Mouse (Mus musculus): Measurements from ENCODE around the gene Olfr518. TPM values are rescaled to one million over a fixed set of nuclear protein-coding genes. Genes with fewer than 3 reads are reported as not detected.

The Olfr518 gene
- polyA plus RNA-seq, 1 experiment from 2014 or later, result not detected

DNA sequence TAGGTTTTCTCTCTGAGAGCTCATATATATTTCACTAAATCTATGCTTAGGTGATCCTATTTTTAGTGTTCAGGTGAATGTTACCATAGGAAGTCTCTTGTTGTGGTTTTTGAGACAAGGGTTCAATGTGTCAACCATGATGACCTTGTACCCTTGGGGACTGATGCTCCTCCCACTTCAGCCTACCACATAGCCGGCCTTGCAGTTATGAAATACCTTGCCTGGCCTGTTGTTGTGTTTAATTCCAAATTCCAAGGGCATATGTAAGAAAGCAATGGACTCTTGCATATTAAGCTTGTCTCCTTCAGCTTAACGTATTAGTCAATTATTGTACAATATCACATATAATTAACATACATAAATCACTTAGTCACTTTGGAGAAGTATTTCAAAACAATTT, 19.2 kb upstream of the Olfr518 start:
- Histone ChIP-seq H3K4me2 (ENCODE audit: low read length) (no peak overlapping the region), H3K9ac (ENCODE audit: low read depth, low read length) (no peak overlapping the region), H3K27me3 (ENCODE audit: insufficient read depth, low read length) (no peaks in the 10 kb centered on the region), H3K4me1 (replicated peaks; ENCODE audit: insufficient read depth, low read length) (no peaks in the 10 kb centered on the region), H3K27ac (no peak overlapping the region), H3K4me3 (replicated peaks; ENCODE audit: low read depth, low read length) (no peak overlapping the region), H3K36me3 (ENCODE audit: insufficient read depth, low read length) (no peaks in the 10 kb centered on the region), H3K9me3 (replicated peaks; ENCODE audit: low read length) (no peaks in the 10 kb centered on the region)
- no peak for TF ChIP-seq CTCF (IDR thresholded peaks at IDR 0.05; ENCODE audit: low read depth)
- DNase-seq (ENCODE audit: low spot score), result no peak
- no peak for ATAC-seq (replicated peaks; ENCODE audit: low FRiP score, low read depth)
- WGBS, result 72% methylated on average over 2 of the region's 2 CpGs

DNA sequence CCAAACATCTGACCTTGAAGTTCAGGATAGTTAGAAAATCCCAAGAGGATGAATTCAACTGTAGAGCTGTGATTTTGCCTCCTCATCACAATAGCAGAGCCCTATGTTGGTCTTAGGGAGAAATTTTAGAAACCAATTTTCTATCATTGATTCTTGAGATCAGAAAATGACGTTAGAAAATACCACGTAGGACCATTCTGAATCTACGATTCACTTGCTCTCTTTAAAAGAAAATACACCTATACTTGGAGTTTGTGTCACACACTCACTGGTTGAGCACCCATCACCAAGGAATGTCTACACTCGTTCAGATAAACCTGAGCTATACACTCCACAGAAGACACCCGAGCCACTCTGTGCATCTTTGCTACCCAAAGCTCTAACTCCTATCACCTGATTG, 9.5 kb upstream of the Olfr518 start, which contains the start of gene Olfr519:
TSS of gene Olfr519 (minus strand) at position 101 of the 400 bp plus-strand sequence.
- no peaks in the 10 kb centered on the region for H3K36me3 ChIP-seq (ENCODE audit: insufficient read depth, low read length)
- 85% methylated on average over 5 of the region's 5 CpGs for WGBS
- no peaks in the 10 kb centered on the region for H3K9me3 ChIP-seq (replicated peaks; ENCODE audit: low read length)
- H3K9ac ChIP-seq (ENCODE audit: low read depth, low read length), result no peak within 1 kb of the TSS
- H3K4me2 ChIP-seq (ENCODE audit: low read length), result no peak within 1 kb of the TSS
- TF ChIP-seq CTCF (IDR thresholded peaks at IDR 0.05; ENCODE audit: low read depth), result no peak
- H3K27ac ChIP-seq, result no peak within 1 kb of the TSS
- DNase-seq (ENCODE audit: low spot score), result no peak
- no peak within 1 kb of the TSS for H3K4me3 ChIP-seq (replicated peaks; ENCODE audit: low read depth, low read length)
- H3K27me3 ChIP-seq (ENCODE audit: insufficient read depth, low read length), result no peaks in the 10 kb centered on the region
- ATAC-seq (replicated peaks; ENCODE audit: low FRiP score, low read depth), result no peak
- H3K4me1 ChIP-seq (replicated peaks; ENCODE audit: insufficient read depth, low read length), result no peaks in the 10 kb centered on the region

DNA sequence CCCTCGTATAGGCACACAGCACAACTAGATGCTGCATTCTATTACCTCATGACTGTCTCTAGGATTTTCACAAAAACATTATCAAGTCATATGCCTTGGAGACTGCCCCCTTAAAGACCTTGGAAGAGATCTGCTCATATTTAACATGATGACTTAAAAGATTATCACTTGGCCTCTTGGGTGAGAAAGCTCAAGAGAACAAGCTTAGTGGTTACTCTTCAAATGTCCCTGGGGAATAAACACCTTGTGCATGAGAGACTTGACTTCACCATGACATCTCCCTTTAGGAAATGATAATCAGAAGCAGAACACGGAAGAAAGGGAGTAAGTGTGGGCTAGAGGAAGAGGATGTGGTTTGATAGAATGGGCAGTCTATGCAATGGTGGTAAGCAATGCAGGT, 12.5 kb downstream of the Olfr518 start, which contains the start of gene Olfr517:
TSS of gene Olfr517 (minus strand) at position 101 of the 400 bp plus-strand sequence.
- 60% methylated on average over 2 of the region's 2 CpGs for WGBS
- Histone ChIP-seq H3K27ac (no peak within 1 kb of the TSS), H3K9me3 (replicated peaks; ENCODE audit: low read length) (no peaks in the 10 kb centered on the region), H3K4me1 (replicated peaks; ENCODE audit: insufficient read depth, low read length) (no peaks in the 10 kb centered on the region), H3K4me3 (replicated peaks; ENCODE audit: low read depth, low read length) (no peak within 1 kb of the TSS), H3K36me3 (ENCODE audit: insufficient read depth, low read length) (no peaks in the 10 kb centered on the region), H3K9ac (ENCODE audit: low read depth, low read length) (no peak within 1 kb of the TSS), H3K27me3 (ENCODE audit: insufficient read depth, low read length) (no peaks in the 10 kb centered on the region), H3K4me2 (ENCODE audit: low read length) (no peak within 1 kb of the TSS)
- ATAC-seq (replicated peaks; ENCODE audit: low FRiP score, low read depth) (no peak), DNase-seq (ENCODE audit: low spot score) (no peak)
- no peak for TF ChIP-seq CTCF (IDR thresholded peaks at IDR 0.05; ENCODE audit: low read depth)

DNA sequence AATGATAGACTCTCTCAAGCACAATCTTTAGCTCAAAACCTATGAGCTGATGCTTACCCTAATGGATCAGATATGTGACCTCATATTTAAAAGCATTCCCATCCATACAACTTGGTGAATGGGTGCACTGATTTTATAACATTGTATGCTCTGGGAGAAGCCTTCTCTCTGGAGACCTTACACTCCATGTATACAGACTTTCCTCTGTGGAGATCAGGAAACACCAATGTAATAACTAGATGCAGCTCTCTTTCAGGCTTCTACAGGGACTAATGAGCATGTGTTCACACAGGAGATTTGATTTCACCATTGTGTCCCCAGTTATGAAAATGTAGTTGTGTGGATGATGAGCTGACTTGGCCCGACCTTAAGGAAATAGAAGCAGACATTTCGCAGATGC, 34.4 kb downstream of the Olfr518 start, which contains the start of gene Olfr516:
TSS of gene Olfr516 (minus strand) at position 101 of the 400 bp plus-strand sequence.
- TF ChIP-seq CTCF (IDR thresholded peaks at IDR 0.05; ENCODE audit: low read depth), result no peak
- 93% methylated on average over 2 of the region's 2 CpGs for WGBS
- no peaks in the 10 kb centered on the region for H3K36me3 ChIP-seq (ENCODE audit: insufficient read depth, low read length)
- no peak within 1 kb of the TSS for H3K4me2 ChIP-seq (ENCODE audit: low read length)
- H3K9ac ChIP-seq (ENCODE audit: low read depth, low read length), result no peak within 1 kb of the TSS
- no peak within 1 kb of the TSS for H3K4me3 ChIP-seq (replicated peaks; ENCODE audit: low read depth, low read length)
- ATAC-seq (replicated peaks; ENCODE audit: low FRiP score, low read depth) (no peak), DNase-seq (ENCODE audit: low spot score) (no peak)
- no peaks in the 10 kb centered on the region for H3K4me1 ChIP-seq (replicated peaks; ENCODE audit: insufficient read depth, low read length)
- H3K27ac ChIP-seq, result no peak within 1 kb of the TSS
- H3K27me3 ChIP-seq (ENCODE audit: insufficient read depth, low read length), result no peaks in the 10 kb centered on the region
- no peaks in the 10 kb centered on the region for H3K9me3 ChIP-seq (replicated peaks; ENCODE audit: low read length)

Other genes starting within 250 kb of the Olfr518 start
- not detected in 2 replicates for gene Olfr509, start 233.1 kb downstream of the Olfr518 start, polyA plus RNA-seq (2015; fragmentation: Nextera tagmentation; extraction: Ambion mirVana)
- not detected in 2 replicates for gene Olfr510, start 218.6 kb downstream of the Olfr518 start, polyA plus RNA-seq (2015; fragmentation: Nextera tagmentation; extraction: Ambion mirVana)
- gene Olfr512, start 171.7 kb downstream of the Olfr518 start, polyA plus RNA-seq (2015; fragmentation: Nextera tagmentation; extraction: Ambion mirVana), result not detected in 2 replicates
- gene Olfr513, start 134.0 kb downstream of the Olfr518 start, polyA plus RNA-seq (2015; fragmentation: Nextera tagmentation; extraction: Ambion mirVana), result not detected in 2 replicates
- not detected in 2 replicates for gene Olfr514, start 59.0 kb downstream of the Olfr518 start, polyA plus RNA-seq (2015; fragmentation: Nextera tagmentation; extraction: Ambion mirVana)
- gene Olfr516, start 34.5 kb downstream of the Olfr518 start, polyA plus RNA-seq (2015; fragmentation: Nextera tagmentation; extraction: Ambion mirVana), result not detected in 2 replicates
- not detected in 2 replicates for gene Olfr517, start 12.6 kb downstream of the Olfr518 start, polyA plus RNA-seq (2015; fragmentation: Nextera tagmentation; extraction: Ambion mirVana)
- gene Olfr519, start 9.4 kb upstream of the Olfr518 start, polyA plus RNA-seq (2015; fragmentation: Nextera tagmentation; extraction: Ambion mirVana), result not detected in 2 replicates
- gene Nlrp10, start 45.2 kb upstream of the Olfr518 start, polyA plus RNA-seq (2015; fragmentation: Nextera tagmentation; extraction: Ambion mirVana), result 0.03 TPM in 1 of 2 replicates, not detected in the other
- gene Eif3f, start 49.4 kb upstream of the Olfr518 start, polyA plus RNA-seq (2015; fragmentation: Nextera tagmentation; extraction: Ambion mirVana), result 97.4 and 104 TPM in 2 replicates
- 0.33 and 0.36 TPM in 2 replicates for gene Tub, start 65.3 kb upstream of the Olfr518 start, polyA plus RNA-seq (2015; fragmentation: Nextera tagmentation; extraction: Ambion mirVana)
- 0.66 and 1.2 TPM in 2 replicates for gene Ric3, start 198.3 kb upstream of the Olfr518 start, polyA plus RNA-seq (2015; fragmentation: Nextera tagmentation; extraction: Ambion mirVana)

All from kidney, postnatal 0 days (tissue).